Mouse (Mus musculus) midbrain, embryonic 14.5 days (tissue): ENCODE measurements at regions not wholly inside any gene's neighbourhood (a gene's known extent, or its start where the extent isn't known, plus 50 kb on each side); places are given as distances from the start of the nearest gene placed in this dataset.

Experiments used
- ATAC-seq: fragments of 200-750 bp; cut with Nextera tagmentation; 2 replicates; pipeline ENCODE4 v1.8.0; 2017; ENCODE audit warnings: moderate number of reproducible peaks, moderate library complexity; ENCODE audit not compliant: low FRiP score, low TSS enrichment
- DNase-seq: peaks from one replicate; pipeline ENCODE4 v3.0.0-alpha.2; 2015
- H3K27ac ChIP-seq: fragments of 300-500 bp; sonication (generic); replicated peaks from 2 replicates; pipeline ENCODE4 v1.5.1; 2014; ENCODE audit warnings: mild to moderate bottlenecking, low read depth, low read length, moderate library complexity
- H3K27me3 ChIP-seq: fragments of 300-500 bp; sonication (generic); 2 replicates; pipeline ENCODE4 v1.6.1; 2014; ENCODE audit warnings: low read length, control low read depth, mixed read lengths; ENCODE audit not compliant: control insufficient read depth, insufficient read depth
- H3K36me3 ChIP-seq: fragments of 300-500 bp; sonication (generic); 2 replicates; pipeline ENCODE4 v1.6.1; 2014; ENCODE audit warnings: low read length, control low read depth; ENCODE audit not compliant: control insufficient read depth, insufficient read depth
- H3K4me1 ChIP-seq: fragments of 300-500 bp; sonication (generic); 2 replicates; pipeline ENCODE4 v1.6.1; 2014; ENCODE audit warnings: mild to moderate bottlenecking, antibody characterized with exemption, low read length, control low read depth; ENCODE audit not compliant: control insufficient read depth, insufficient read depth
- H3K4me2 ChIP-seq: fragments of 300-500 bp; sonication (generic); 2 replicates; pipeline ENCODE4 v1.6.1; 2014; ENCODE audit warnings: mild to moderate bottlenecking, low read length, moderate library complexity
- H3K4me3 ChIP-seq: fragments of 300-500 bp; sonication (generic); replicated peaks from 2 replicates; pipeline ENCODE4 v1.5.1; 2014; ENCODE audit warnings: low read depth, low read length
- H3K9ac ChIP-seq: fragments of 300-500 bp; sonication (generic); replicated peaks from 2 replicates; pipeline ENCODE4 v1.6.1; 2014; ENCODE audit warnings: mild to moderate bottlenecking, low read length, moderate library complexity
- H3K9me3 ChIP-seq: fragments of 300-500 bp; sonication (generic); 2 replicates; pipeline ENCODE4 v1.6.1; 2016; ENCODE audit warnings: low read length, control low read depth, mixed read lengths; ENCODE audit not compliant: control insufficient read depth
- WGBS: fragments of 180-500 bp; shearing (Covaris S2); extraction: QIAGEN DNeasy Blood & Tissue Kit; methylation state at CpG from one replicate; pipeline ENCODE4 v1.1.7; 2014; 5-methylcytosine and 5-hydroxymethylcytosine counted together

- no peak for DNase-seq
- H3K4me3 ChIP-seq: no peak overlapping the region
- H3K27me3 ChIP-seq: no peaks in the 10 kb centered on the region
- H3K27ac ChIP-seq: no peak overlapping the region
- ATAC-seq: no peak
- no peaks in the 10 kb centered on the region for H3K36me3 ChIP-seq
- H3K9me3 ChIP-seq: no peaks in the 10 kb centered on the region
- H3K9ac ChIP-seq: no peak overlapping the region
- no peaks in the 10 kb centered on the region for H3K4me1 ChIP-seq
- WGBS: 77% methylated on average over 3 of the region's 3 CpGs
- H3K4me2 ChIP-seq: no peak overlapping the region
Observed at GRCm38 (mm10) chr8:96586129-96586528, 697.8 kb upstream of the Got2 start.

- DNase-seq (no peak), ATAC-seq (no peak)
- H3K9ac ChIP-seq: no peak overlapping the region
- no peaks in the 10 kb centered on the region for H3K9me3 ChIP-seq
- 88% methylated on average over 10 of the region's 10 CpGs for WGBS
- no peaks in the 10 kb centered on the region for H3K36me3 ChIP-seq
- H3K27me3 ChIP-seq: no peaks in the 10 kb centered on the region
- H3K4me1 ChIP-seq: no peaks in the 10 kb centered on the region
- H3K27ac ChIP-seq: no peak overlapping the region
- H3K4me3 ChIP-seq: no peak overlapping the region
- no peak overlapping the region for H3K4me2 ChIP-seq
Observed at GRCm38 (mm10) chr8:96552512-96552911, 664.2 kb upstream of the Got2 start.

GRCm38 (mm10) chr8:96550408-96550807 lies 662.1 kb upstream of the Got2 start:
- H3K9ac ChIP-seq: no peak overlapping the region
- DNase-seq: peak; percentile 36
- no peaks in the 10 kb centered on the region for H3K27me3 ChIP-seq
- H3K9me3 ChIP-seq: no peaks in the 10 kb centered on the region
- no peaks in the 10 kb centered on the region for H3K36me3 ChIP-seq
- no peak for ATAC-seq
- WGBS: 95% methylated on average over 2 of the region's 2 CpGs
- no peak overlapping the region for H3K4me3 ChIP-seq
- H3K4me2 ChIP-seq: no peak overlapping the region
- H3K27ac ChIP-seq: no peak overlapping the region
- H3K4me1 ChIP-seq: no peaks in the 10 kb centered on the region

GRCm38 (mm10) chr8:96548663-96549062 lies 660.3 kb upstream of the Got2 start:
- Histone ChIP-seq H3K4me1 (no peaks in the 10 kb centered on the region), H3K4me2 (no peak overlapping the region), H3K4me3 (no peak overlapping the region), H3K9me3 (no peaks in the 10 kb centered on the region), H3K27ac (no peak overlapping the region), H3K9ac (no peak overlapping the region), H3K36me3 (no peaks in the 10 kb centered on the region), H3K27me3 (no peaks in the 10 kb centered on the region)
- 91% methylated on average over 4 of the region's 4 CpGs for WGBS
- ATAC-seq (no peak), DNase-seq (no peak)

GRCm38 (mm10) chr8:96548187-96548586 lies 659.8 kb upstream of the Got2 start:
- no peak for DNase-seq
- ATAC-seq: no peak

GRCm38 (mm10) chr8:96542215-96542614 lies 653.9 kb upstream of the Got2 start:
- H3K27me3 ChIP-seq: no peaks in the 10 kb centered on the region
- H3K4me3 ChIP-seq: no peak overlapping the region

More at GRCm38 (mm10) chr8:96548187-96548586, 659.8 kb upstream of the Got2 start:
- H3K4me3 ChIP-seq: no peak overlapping the region
- no peak overlapping the region for H3K9ac ChIP-seq
- no peak overlapping the region for H3K27ac ChIP-seq
- H3K4me1 ChIP-seq: no peaks in the 10 kb centered on the region
- H3K36me3 ChIP-seq: no peaks in the 10 kb centered on the region
- no peaks in the 10 kb centered on the region for H3K27me3 ChIP-seq
- no peak overlapping the region for H3K4me2 ChIP-seq
- H3K9me3 ChIP-seq: no peaks in the 10 kb centered on the region

GRCm38 (mm10) chr8:96498854-96499253 lies 610.5 kb upstream of the Got2 start:
- no peak for ATAC-seq

More at GRCm38 (mm10) chr8:96542215-96542614, 653.9 kb upstream of the Got2 start:
- ATAC-seq: no peak
- Histone ChIP-seq H3K36me3 (no peaks in the 10 kb centered on the region), H3K9me3 (no peaks in the 10 kb centered on the region), H3K4me1 (no peaks in the 10 kb centered on the region), H3K27ac (no peak overlapping the region), H3K9ac (no peak overlapping the region), H3K4me2 (no peak overlapping the region)
- DNase-seq: no peak
- 95% methylated on average over 3 of the region's 3 CpGs for WGBS

GRCm38 (mm10) chr8:96495406-96495805 lies 607.1 kb upstream of the Got2 start:
- Histone ChIP-seq H3K27me3 (no peaks in the 10 kb centered on the region), H3K4me3 (no peak overlapping the region), H3K4me2 (no peak overlapping the region), H3K27ac (no peak overlapping the region), H3K9ac (no peak overlapping the region), H3K4me1 (no peaks in the 10 kb centered on the region), H3K9me3 (no peaks in the 10 kb centered on the region), H3K36me3 (no peaks in the 10 kb centered on the region)
- WGBS: 80% methylated on average over 3 of the region's 3 CpGs
- no peak for DNase-seq
- no peak for ATAC-seq

More at GRCm38 (mm10) chr8:96498854-96499253, 610.5 kb upstream of the Got2 start:
- DNase-seq: peak; percentile 21
- Histone ChIP-seq H3K9me3 (no peaks in the 10 kb centered on the region), H3K36me3 (no peaks in the 10 kb centered on the region), H3K27me3 (no peaks in the 10 kb centered on the region), H3K4me3 (no peak overlapping the region), H3K27ac (0 out of 2 replicates have a peak overlapping the region, but pooled peaks have one; percentile 26), H3K4me1 (no peaks in the 10 kb centered on the region), H3K9ac (no peak overlapping the region), H3K4me2 (no peak overlapping the region)
- WGBS: 65% methylated on average over 6 of the region's 6 CpGs

GRCm38 (mm10) chr8:96489804-96490203 lies 601.5 kb upstream of the Got2 start:
- H3K27me3 ChIP-seq: no peaks in the 10 kb centered on the region
- no peak overlapping the region for H3K4me2 ChIP-seq
- H3K4me1 ChIP-seq: 0 out of 2 replicates have a peak, but pooled peaks cover 3% of the 10 kb centered on the region
- no peak overlapping the region for H3K27ac ChIP-seq
- ATAC-seq (no peak), DNase-seq (no peak)
- 77% methylated on average over 2 of the region's 2 CpGs for WGBS
- H3K36me3 ChIP-seq: no peaks in the 10 kb centered on the region
- H3K4me3 ChIP-seq: no peak overlapping the region
- no peaks in the 10 kb centered on the region for H3K9me3 ChIP-seq
- H3K9ac ChIP-seq: no peak overlapping the region
